Mouse (Mus musculus): ENCODE data around the gene Bcl7a.
A peak's percentile ranks its signal among the peaks of the same experiment; 100 is the strongest.

The Bcl7a gene

GRCm38 (mm10) chr5:123378712-123379111 lies 35.1 kb downstream of the Bcl7a start:
- DNase-seq (ENCODE audit: low read depth) = no peak

DNA sequence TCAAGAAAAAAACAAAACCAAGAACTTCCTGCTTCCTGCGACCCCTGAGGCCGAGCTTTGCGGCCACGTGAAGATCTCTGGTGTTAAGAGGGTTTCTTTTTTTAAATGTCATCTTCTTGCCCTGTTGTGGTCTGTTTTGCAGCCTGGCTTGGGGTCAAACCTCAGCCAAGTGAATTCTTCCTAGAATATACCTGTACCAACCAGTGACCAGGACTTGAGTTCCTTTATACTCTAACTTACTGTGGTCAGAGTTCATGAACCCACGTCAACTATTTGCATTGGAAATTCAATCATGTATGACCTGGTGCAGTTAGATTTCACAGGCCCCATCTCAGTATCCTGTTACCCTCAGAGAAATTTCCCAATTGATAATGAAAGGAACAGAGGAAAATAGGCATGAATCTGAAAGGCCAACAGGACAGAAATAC lies 35.9 kb downstream of the Bcl7a start:
- no peak for DNase-seq (ENCODE audit: low read depth)

- peak; percentile 41 for DNase-seq (ENCODE audit: low read depth)
Observed at GRCm38 (mm10) chr5:123381968-123382367, 38.3 kb downstream of the Bcl7a start.

DNA sequence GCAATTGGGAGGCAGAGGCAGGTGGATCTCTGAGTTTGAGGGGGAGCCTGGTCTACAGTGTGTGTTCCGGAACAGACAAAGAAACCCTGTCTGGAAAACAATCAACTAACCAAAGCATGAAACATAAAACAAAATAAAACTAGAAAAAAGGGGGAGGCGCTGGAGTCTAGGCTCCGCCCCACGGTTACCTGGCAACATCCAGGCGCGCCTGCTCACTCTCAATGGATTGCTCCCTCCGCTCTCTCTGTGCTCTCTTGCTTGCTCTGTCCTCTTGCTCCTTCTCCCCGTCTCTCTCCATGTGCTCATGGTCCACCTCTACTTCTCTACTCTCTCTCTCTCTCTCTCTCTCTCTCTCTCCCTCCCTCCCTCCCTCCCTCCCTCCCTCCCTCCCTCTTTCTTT lies 39.1 kb downstream of the Bcl7a start:
- no peak for DNase-seq (ENCODE audit: low read depth)

- DNase-seq (ENCODE audit: low read depth) = no peak
Observed at GRCm38 (mm10) chr5:123388452-123388851, 44.8 kb downstream of the Bcl7a start.

DNA sequence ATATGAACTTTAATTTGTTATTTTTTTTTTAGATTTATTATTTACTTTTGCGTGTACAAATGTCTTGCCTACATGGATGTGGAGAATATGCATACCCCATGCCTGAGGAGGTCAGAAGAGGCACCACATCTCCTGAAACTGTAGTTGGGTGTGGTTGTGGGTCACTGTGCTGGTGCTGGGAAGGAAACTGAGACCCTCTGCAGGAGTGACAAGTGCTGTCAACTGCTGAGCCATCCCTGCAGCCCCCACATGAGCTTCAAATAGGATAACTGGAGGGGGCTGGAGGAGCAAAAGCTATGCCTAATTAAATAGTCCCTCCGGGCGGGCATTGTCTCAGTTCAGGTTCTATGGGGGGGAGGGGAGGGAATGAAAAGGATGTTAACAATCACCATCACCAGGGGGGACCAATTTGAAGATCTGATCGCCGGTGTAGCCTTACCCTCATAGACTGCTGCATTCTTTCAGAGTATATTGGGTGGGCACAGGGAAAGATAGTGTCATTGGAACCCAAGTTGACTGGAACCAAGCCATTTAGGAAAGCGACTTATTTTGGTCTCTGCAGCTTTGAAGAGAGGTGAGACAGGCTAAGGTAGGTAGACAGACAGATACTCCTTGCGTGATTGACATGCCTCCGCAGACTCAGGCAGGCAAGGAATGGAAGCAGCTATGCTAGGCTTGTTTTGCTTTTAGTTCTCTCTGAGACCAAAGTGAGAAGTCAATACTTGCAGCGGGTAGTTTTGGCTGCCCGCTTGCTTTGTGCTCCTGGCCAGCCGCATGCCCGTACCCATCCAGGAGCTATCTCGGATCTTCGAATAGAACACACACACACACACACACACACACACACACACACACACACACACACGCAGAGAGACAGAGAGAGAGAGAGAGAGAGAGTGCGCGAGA lies 47.2 kb downstream of the Bcl7a start:
- no peak for DNase-seq (ENCODE audit: low read depth)

DNA sequence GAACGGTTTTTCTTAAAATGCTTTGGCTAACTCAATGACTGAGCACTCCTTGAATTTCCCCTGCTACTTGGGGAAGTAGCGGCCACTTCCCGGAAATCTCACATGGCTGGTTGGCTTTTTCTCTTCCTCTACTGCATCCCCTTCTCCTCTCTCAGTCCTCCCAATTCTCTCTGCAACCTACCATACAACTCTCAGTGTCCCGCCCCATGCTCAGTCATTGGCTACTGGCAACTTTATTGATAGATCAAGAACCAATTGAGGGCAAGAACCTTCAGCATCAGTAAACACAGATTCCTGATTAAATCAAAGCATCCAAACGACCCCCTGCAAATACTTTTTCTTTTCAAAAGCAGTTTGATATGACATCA lies 47.8 kb downstream of the Bcl7a start:
- peak; percentile 47 for DNase-seq (ENCODE audit: low read depth)

DNA sequence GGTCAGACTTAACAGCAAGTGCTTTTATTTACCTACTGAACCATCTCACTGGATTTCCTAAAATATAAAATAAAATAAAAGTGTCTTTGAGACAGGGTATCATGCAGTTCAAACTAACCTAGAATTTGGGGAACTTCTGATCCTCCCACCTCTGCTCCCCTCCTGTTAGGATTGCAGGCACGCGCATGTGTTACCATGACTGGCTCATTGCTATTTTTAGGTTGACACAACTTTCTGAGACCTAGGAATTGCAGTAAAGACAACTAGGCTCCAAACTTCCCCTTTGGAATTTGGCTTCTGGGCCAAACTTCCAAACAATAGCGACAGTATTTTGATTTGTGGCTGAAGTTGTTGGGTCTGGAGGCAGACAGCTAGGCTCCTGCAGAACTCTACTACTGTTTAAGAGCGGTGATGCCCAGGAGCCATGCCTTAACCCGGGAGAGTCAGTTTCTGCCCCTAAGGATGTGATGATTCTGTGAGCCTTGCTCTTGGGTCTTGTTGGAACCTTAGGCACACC lies 50.2 kb downstream of the Bcl7a start:
- DNase-seq (ENCODE audit: low read depth) = no peak

DNA sequence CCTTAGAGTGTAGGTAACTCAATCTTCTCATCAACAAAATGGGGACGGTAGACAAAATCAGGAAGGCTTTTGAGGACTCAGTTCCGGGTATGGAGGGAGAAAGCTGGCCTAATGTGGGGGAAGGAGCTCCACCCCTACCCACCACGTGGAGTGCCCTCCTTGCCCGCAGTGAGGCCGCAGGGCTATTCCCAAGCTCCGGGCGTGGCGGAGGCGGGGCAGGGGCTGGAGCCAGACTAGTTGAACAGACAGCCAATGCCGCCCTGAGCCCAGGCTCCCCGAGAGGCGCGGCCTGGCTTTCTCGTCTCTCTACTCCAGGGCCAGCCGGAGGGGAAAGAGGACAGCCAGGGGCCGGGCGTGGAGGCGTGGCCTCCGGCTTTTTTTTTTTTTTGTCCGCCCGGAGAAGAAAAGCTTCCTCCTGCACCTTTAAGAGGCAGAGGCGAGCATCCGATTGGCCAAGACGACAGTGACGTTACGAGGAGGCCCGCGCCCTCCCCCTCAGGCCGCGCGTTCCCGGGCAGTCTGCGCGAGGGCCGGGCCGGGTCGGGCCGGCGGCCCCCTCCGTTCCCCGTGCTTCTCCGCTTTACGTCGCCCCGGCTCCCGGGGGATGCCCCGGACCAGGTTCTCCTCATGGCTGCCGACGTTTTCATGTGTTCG lies 50.8 kb downstream of the Bcl7a start, which contains the start of gene Mlxip:
Gene Mlxip (plus strand): TSS at position 496 of the 654 bp plus-strand sequence.
- peak; percentile 94 for DNase-seq (ENCODE audit: low read depth)

DNA sequence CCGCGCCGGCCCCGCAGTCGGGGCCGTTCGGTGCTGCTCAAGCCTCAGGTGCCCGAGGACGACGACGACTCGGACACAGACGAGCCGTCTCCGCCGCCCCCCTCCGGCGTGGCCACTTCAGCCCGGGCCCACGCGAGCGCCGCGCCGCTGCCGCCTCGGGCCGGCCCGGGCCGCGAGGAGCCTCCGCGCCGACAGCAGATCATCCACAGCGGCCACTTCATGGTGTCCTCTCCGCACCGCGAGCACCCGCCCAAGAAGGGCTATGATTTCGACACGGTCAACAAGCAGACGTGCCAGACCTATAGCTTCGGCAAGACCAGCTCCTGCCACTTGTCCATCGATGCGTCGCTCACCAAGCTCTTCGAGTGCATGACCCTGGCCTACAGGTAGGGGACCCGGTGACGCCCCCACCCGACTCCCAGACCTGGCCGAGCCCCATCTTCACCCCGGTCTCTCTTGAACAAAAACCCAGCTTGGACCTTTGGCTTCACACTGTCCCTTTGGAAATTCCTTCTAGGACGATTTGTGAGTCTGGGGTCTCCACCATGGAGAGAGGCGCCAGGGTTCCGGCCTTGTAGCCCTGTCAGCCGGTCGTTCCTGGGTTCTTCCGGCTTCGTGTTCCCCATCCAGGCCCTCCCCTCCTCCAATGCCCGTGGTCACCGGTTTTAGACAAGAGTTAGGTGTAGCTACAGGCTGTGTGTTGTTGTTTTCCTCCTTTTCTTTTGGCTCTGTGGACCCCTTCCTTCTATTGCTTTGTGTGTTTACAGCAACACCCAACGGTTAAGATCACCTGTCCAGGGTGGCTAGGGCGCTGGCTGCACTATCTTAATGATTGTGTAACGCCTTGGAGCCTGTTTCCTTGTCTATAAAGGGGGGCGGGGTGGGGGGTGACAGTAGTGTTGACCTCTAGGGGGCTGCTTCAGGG lies 51.6 kb downstream of the Bcl7a start:
- DNase-seq (ENCODE audit: low read depth) = peak; percentile 72

- peak; percentile 51 for DNase-seq (ENCODE audit: low read depth)
Observed at GRCm38 (mm10) chr5:123396901-123397464, 53.3 kb downstream of the Bcl7a start.

DNA sequence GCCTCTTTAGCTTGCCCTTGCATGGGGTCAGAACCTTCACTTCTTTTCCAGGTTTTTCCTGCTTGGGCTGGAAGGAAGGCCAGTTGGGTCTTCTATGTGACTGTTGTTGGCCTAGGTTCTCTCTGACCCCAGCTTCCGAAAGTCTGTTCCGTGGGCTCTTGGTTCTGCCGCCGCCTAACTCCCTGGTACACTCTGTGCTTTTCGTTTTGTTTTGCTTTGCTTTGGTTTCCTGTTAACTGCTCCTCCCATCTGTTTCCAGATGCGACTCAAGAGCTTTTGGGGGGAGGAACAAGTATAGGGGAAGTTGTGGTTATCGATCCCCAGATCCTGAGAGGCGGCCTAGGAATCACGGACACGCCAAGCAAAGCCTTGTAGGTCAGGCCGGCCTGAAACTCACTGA lies 54.2 kb downstream of the Bcl7a start:
- peak; percentile 66 for DNase-seq (ENCODE audit: low read depth)

GRCm38 (mm10) chr5:123398856-123399498 lies 55.3 kb downstream of the Bcl7a start:
- peak; percentile 51 for DNase-seq (ENCODE audit: low read depth)

DNA sequence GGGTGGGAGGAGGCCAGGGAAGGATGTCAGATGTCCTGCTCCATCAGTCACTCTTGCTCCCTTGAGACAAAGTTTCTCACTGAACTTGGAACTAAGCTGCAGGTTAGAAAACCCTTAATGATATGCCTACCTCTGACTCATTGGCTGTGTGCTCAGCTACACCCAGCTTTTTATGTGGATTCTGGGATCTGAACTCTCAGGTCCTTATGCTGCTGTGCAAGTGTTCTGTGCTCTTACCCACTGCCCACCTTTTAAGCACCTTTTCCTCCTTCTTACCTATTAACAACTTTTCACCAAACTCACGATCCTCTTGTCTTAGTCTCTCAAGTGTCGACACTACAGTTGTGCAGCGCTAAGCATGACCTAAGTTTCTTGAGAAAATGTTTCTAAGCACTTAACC lies 60.8 kb downstream of the Bcl7a start:
- no peak for DNase-seq (ENCODE audit: low read depth)

- no peak for DNase-seq (ENCODE audit: low read depth)
Observed at GRCm38 (mm10) chr5:123406952-123407351, 63.3 kb downstream of the Bcl7a start.

GRCm38 (mm10) chr5:123408176-123408575 lies 64.5 kb downstream of the Bcl7a start:
- no peak for DNase-seq (ENCODE audit: low read depth)

GRCm38 (mm10) chr5:123412193-123412592 lies 68.6 kb downstream of the Bcl7a start:
- no peak for DNase-seq (ENCODE audit: low read depth)

DNA sequence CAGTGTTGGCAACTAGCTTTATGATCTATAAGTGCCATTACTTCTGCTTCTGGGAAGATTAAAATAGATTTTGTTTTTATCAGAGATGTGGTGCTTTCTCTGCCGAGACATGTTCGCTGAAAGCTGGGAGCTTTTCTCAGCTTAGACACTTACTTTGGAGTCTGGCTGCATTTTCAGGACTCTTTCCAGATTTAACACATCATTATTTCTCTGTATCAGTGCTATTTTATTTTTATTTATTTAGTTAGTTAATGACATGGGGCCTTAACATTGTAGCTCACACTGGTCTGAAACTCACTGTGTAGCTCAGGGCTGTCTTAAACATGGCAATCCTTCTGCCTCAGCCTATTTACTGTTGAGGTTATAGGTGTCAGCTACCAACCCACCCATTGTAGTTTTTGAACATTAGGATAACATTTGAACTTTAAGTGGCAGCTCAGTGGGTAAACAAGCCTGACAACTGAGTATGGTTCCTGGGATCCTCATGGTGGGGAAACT lies 70.3 kb downstream of the Bcl7a start:
- no peak for DNase-seq (ENCODE audit: low read depth)

DNA sequence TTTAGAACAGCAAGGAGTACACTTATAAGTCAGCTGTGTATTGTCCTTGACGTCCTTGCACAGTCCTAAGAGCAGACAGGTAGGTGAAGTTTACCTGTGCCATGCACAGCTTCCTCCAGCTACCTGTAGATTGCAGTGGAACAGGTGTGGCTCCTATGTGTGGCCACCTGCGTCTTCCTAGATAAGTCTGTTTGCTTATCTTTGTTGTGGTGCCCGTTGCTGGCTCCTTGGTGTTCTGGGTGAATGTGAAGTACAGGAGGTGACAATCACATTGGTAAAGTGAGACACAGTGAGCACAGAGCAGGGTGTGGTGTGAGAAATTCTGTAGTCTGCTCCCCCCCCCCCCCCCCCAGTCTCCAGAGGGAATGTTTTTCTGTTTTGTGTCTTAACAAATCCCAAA lies 72.5 kb downstream of the Bcl7a start:
- no peak for DNase-seq (ENCODE audit: low read depth)

GRCm38 (mm10) chr5:123416566-123417518 lies 73.2 kb downstream of the Bcl7a start:
- no peak for DNase-seq (ENCODE audit: low read depth)
